Mouse (Mus musculus): ENCODE measurements at regions not wholly inside any gene's neighbourhood (a gene's known extent, or its start where the extent isn't known, plus 50 kb on each side); places are given as distances from the start of the nearest gene placed in this dataset.

- H3K9ac ChIP-seq (ENCODE audit: low read depth, low read length): no peak overlapping the region
- H3K27ac ChIP-seq (ENCODE audit: low read length): no peak overlapping the region
- WGBS: 61% methylated on average over 11 of the region's 11 CpGs
- H3K36me3 ChIP-seq (ENCODE audit: control insufficient read depth, insufficient read depth, low read length): no peaks in the 10 kb centered on the region
- no peaks in the 10 kb centered on the region for H3K9me3 ChIP-seq (replicated peaks; ENCODE audit: control insufficient read depth, low read length, poor library complexity, severe bottlenecking)
- H3K4me2 ChIP-seq (ENCODE audit: low read length): no peak overlapping the region
- no peak for ATAC-seq
- peaks cover 2% of the 10 kb centered on the region for H3K4me1 ChIP-seq (ENCODE audit: control insufficient read depth, insufficient read depth, low read length)
- H3K4me3 ChIP-seq (ENCODE audit: low read depth, low read length): no peak overlapping the region
- H3K27me3 ChIP-seq (ENCODE audit: control insufficient read depth, insufficient read depth, low read depth, low read length): no peaks in the 10 kb centered on the region
These were observed 1205.9 kb upstream of the A1bg start for GRCm38 (mm10) chr15:62128546-62129212.

GRCm38 (mm10) chr15:62127602-62128158, 1204.9 kb upstream of the A1bg start:
- Histone ChIP-seq H3K36me3 (ENCODE audit: control insufficient read depth, insufficient read depth, low read length) (no peaks in the 10 kb centered on the region), H3K4me2 (ENCODE audit: low read length) (no peak overlapping the region), H3K9me3 (replicated peaks; ENCODE audit: control insufficient read depth, low read length, poor library complexity, severe bottlenecking) (no peaks in the 10 kb centered on the region), H3K9ac (ENCODE audit: low read depth, low read length) (no peak overlapping the region), H3K27me3 (ENCODE audit: control insufficient read depth, insufficient read depth, low read depth, low read length) (no peaks in the 10 kb centered on the region), H3K4me3 (ENCODE audit: low read depth, low read length) (no peak overlapping the region), H3K4me1 (ENCODE audit: control insufficient read depth, insufficient read depth, low read length) (peaks cover 2% of the 10 kb centered on the region), H3K27ac (ENCODE audit: low read length) (no peak overlapping the region)
- WGBS: 24% methylated on average over 11 of the region's 11 CpGs
- no peak; the same call in 1 of the 2 replicates for ATAC-seq

- Histone ChIP-seq H3K4me2 (ENCODE audit: low read length) (no peak overlapping the region), H3K27ac (ENCODE audit: low read length) (no peak overlapping the region), H3K27me3 (ENCODE audit: control insufficient read depth, insufficient read depth, low read depth, low read length) (no peaks in the 10 kb centered on the region), H3K36me3 (ENCODE audit: control insufficient read depth, insufficient read depth, low read length) (no peaks in the 10 kb centered on the region), H3K9ac (ENCODE audit: low read depth, low read length) (no peak overlapping the region), H3K4me1 (ENCODE audit: control insufficient read depth, insufficient read depth, low read length) (peaks cover 2% of the 10 kb centered on the region), H3K9me3 (replicated peaks; ENCODE audit: control insufficient read depth, low read length, poor library complexity, severe bottlenecking) (no peaks in the 10 kb centered on the region), H3K4me3 (ENCODE audit: low read depth, low read length) (no peak overlapping the region)
- WGBS: 89% methylated on average over 7 of the region's 7 CpGs
- no peak for ATAC-seq
These were observed 1202.9 kb upstream of the A1bg start for GRCm38 (mm10) chr15:62125718-62126117.

GRCm38 (mm10) chr15:62123756-62124155, 1200.9 kb upstream of the A1bg start:
- WGBS: 70% methylated on average over 4 of the region's 4 CpGs
- Histone ChIP-seq H3K4me1 (ENCODE audit: control insufficient read depth, insufficient read depth, low read length) (peaks cover 2% of the 10 kb centered on the region), H3K27me3 (ENCODE audit: control insufficient read depth, insufficient read depth, low read depth, low read length) (no peaks in the 10 kb centered on the region), H3K9me3 (replicated peaks; ENCODE audit: control insufficient read depth, low read length, poor library complexity, severe bottlenecking) (no peaks in the 10 kb centered on the region), H3K9ac (ENCODE audit: low read depth, low read length) (no peak overlapping the region), H3K4me3 (ENCODE audit: low read depth, low read length) (no peak overlapping the region), H3K4me2 (ENCODE audit: low read length) (no peak overlapping the region), H3K36me3 (ENCODE audit: control insufficient read depth, insufficient read depth, low read length) (no peaks in the 10 kb centered on the region), H3K27ac (ENCODE audit: low read length) (no peak overlapping the region)
- ATAC-seq: no peak

GRCm38 (mm10) chr15:62122265-62123023, 1199.6 kb upstream of the A1bg start:
- H3K4me1 ChIP-seq (ENCODE audit: control insufficient read depth, insufficient read depth, low read length): no peaks in the 10 kb centered on the region
- H3K27ac ChIP-seq (ENCODE audit: low read length): no peak overlapping the region
- no peak overlapping the region for H3K4me2 ChIP-seq (ENCODE audit: low read length)
- H3K36me3 ChIP-seq (ENCODE audit: control insufficient read depth, insufficient read depth, low read length): no peaks in the 10 kb centered on the region
- H3K27me3 ChIP-seq (ENCODE audit: control insufficient read depth, insufficient read depth, low read depth, low read length): no peaks in the 10 kb centered on the region
- H3K9ac ChIP-seq (ENCODE audit: low read depth, low read length): no peak overlapping the region
- ATAC-seq: no peak
- no peaks in the 10 kb centered on the region for H3K9me3 ChIP-seq (replicated peaks; ENCODE audit: control insufficient read depth, low read length, poor library complexity, severe bottlenecking)
- no peak overlapping the region for H3K4me3 ChIP-seq (ENCODE audit: low read depth, low read length)
- WGBS: 91% methylated on average over 9 of the region's 9 CpGs

GRCm38 (mm10) chr15:62121696-62122095, 1198.9 kb upstream of the A1bg start:
- WGBS: 91% methylated on average over 4 of the region's 4 CpGs
- Histone ChIP-seq H3K4me2 (ENCODE audit: low read length) (no peak overlapping the region), H3K4me1 (ENCODE audit: control insufficient read depth, insufficient read depth, low read length) (no peaks in the 10 kb centered on the region), H3K4me3 (ENCODE audit: low read depth, low read length) (no peak overlapping the region), H3K27ac (ENCODE audit: low read length) (no peak overlapping the region), H3K27me3 (ENCODE audit: control insufficient read depth, insufficient read depth, low read depth, low read length) (no peaks in the 10 kb centered on the region), H3K9me3 (replicated peaks; ENCODE audit: control insufficient read depth, low read length, poor library complexity, severe bottlenecking) (no peaks in the 10 kb centered on the region), H3K9ac (ENCODE audit: low read depth, low read length) (no peak overlapping the region), H3K36me3 (ENCODE audit: control insufficient read depth, insufficient read depth, low read length) (no peaks in the 10 kb centered on the region)
- no peak for ATAC-seq

- no peaks in the 10 kb centered on the region for H3K36me3 ChIP-seq (ENCODE audit: control insufficient read depth, insufficient read depth, low read length)
- ATAC-seq: no peak
- no peaks in the 10 kb centered on the region for H3K27me3 ChIP-seq (ENCODE audit: control insufficient read depth, insufficient read depth, low read depth, low read length)
- H3K9ac ChIP-seq (ENCODE audit: low read depth, low read length): no peak overlapping the region
- no peak overlapping the region for H3K27ac ChIP-seq (ENCODE audit: low read length)
- H3K4me1 ChIP-seq (ENCODE audit: control insufficient read depth, insufficient read depth, low read length): no peaks in the 10 kb centered on the region
- no peak overlapping the region for H3K4me2 ChIP-seq (ENCODE audit: low read length)
- no peak overlapping the region for H3K4me3 ChIP-seq (ENCODE audit: low read depth, low read length)
- WGBS: 36% methylated on average over 4 of the region's 4 CpGs
- H3K9me3 ChIP-seq (replicated peaks; ENCODE audit: control insufficient read depth, low read length, poor library complexity, severe bottlenecking): no peaks in the 10 kb centered on the region
These were observed 1197.9 kb upstream of the A1bg start for GRCm38 (mm10) chr15:62120735-62121134.

- no peak for ATAC-seq
- no peaks in the 10 kb centered on the region for H3K27me3 ChIP-seq (ENCODE audit: control insufficient read depth, insufficient read depth, low read depth, low read length)
- no peak overlapping the region for H3K4me3 ChIP-seq (ENCODE audit: low read depth, low read length)
- no peak overlapping the region for H3K4me2 ChIP-seq (ENCODE audit: low read length)
- H3K9me3 ChIP-seq (replicated peaks; ENCODE audit: control insufficient read depth, low read length, poor library complexity, severe bottlenecking): no peaks in the 10 kb centered on the region
- no peaks in the 10 kb centered on the region for H3K36me3 ChIP-seq (ENCODE audit: control insufficient read depth, insufficient read depth, low read length)
- no peak overlapping the region for H3K9ac ChIP-seq (ENCODE audit: low read depth, low read length)
- 83% methylated on average over 10 of the region's 10 CpGs for WGBS
- no peak overlapping the region for H3K27ac ChIP-seq (ENCODE audit: low read length)
- H3K4me1 ChIP-seq (ENCODE audit: control insufficient read depth, insufficient read depth, low read length): no peaks in the 10 kb centered on the region
These were observed 1196.2 kb upstream of the A1bg start for GRCm38 (mm10) chr15:62118997-62119396.

GRCm38 (mm10) chr15:62116184-62116583, 1193.4 kb upstream of the A1bg start:
- WGBS: 82% methylated on average over 1 of the region's 1 CpGs

More at GRCm38 (mm10) chr15:62116184-62116583, 1193.4 kb upstream of the A1bg start:
- Histone ChIP-seq H3K4me1 (ENCODE audit: control insufficient read depth, insufficient read depth, low read length) (no peaks in the 10 kb centered on the region), H3K27me3 (ENCODE audit: control insufficient read depth, insufficient read depth, low read depth, low read length) (no peaks in the 10 kb centered on the region), H3K4me2 (ENCODE audit: low read length) (no peak overlapping the region), H3K9me3 (replicated peaks; ENCODE audit: control insufficient read depth, low read length, poor library complexity, severe bottlenecking) (no peaks in the 10 kb centered on the region), H3K27ac (ENCODE audit: low read length) (no peak overlapping the region), H3K4me3 (ENCODE audit: low read depth, low read length) (no peak overlapping the region), H3K9ac (ENCODE audit: low read depth, low read length) (no peak overlapping the region), H3K36me3 (ENCODE audit: control insufficient read depth, insufficient read depth, low read length) (no peaks in the 10 kb centered on the region)
- ATAC-seq: no peak
